Mouse (Mus musculus) G1E (cell line): ENCODE data around the gene Abcd3. TPM values are rescaled to one million over a fixed set of nuclear protein-coding genes. Genes with fewer than 3 reads are reported as not detected.
A peak's percentile ranks its signal among the peaks of the same experiment; 100 is the strongest.

Experiments
- ATAC-seq: 2 replicates; pipeline ENCODE4 v1.8.0; 2016; ENCODE audit warnings: mild to moderate bottlenecking; ENCODE audit not compliant: insufficient number of reproducible peaks, poor library complexity, low FRiP score, severe bottlenecking; ENCODE audit errors: extremely low read depth
- DNase-seq: peaks from one replicate; pipeline ENCODE4 v3.0.0; 2012; ENCODE audit warnings: low spot score
- H3K27me3 ChIP-seq: 2 replicates; pipeline ENCODE4 v1.6.1; 2012; ENCODE audit warnings: mild to moderate bottlenecking, low read length, inconsistent platforms; ENCODE audit not compliant: insufficient read depth
- H3K36me3 ChIP-seq: replicated peaks from 2 replicates; pipeline ENCODE3; 2012; ENCODE audit warnings: mild to moderate bottlenecking, inconsistent platforms
- H3K4me1 ChIP-seq: 2 replicates; pipeline ENCODE4 v1.6.1; 2012; ENCODE audit warnings: low read depth, low read length, inconsistent platforms, mixed read lengths; ENCODE audit not compliant: insufficient read depth
- H3K4me3 ChIP-seq: 2 replicates; pipeline ENCODE4 v1.5.1; 2012; ENCODE audit warnings: low read depth, mild to moderate bottlenecking, inconsistent platforms, low read length, moderate library complexity, mixed read lengths
- H3K9me3 ChIP-seq: replicated peaks from 2 replicates; pipeline ENCODE4 v1.6.1; 2012; ENCODE audit warnings: inconsistent platforms
- CTCF ChIP-seq: IDR thresholded peaks from 2 replicates; pipeline ENCODE4 v1.5.1; 2012; ENCODE audit warnings: low read depth, low read length, inconsistent platforms, mixed read lengths
- GATA1 ChIP-seq: IDR thresholded peaks from 2 replicates; pipeline ENCODE4 v1.6.1; 2012; ENCODE audit warnings: borderline replicate concordance, low read length, inconsistent platforms, mixed read lengths
- GATA2 ChIP-seq: IDR thresholded peaks from 2 replicates; pipeline ENCODE4 v1.6.1; 2012; ENCODE audit warnings: low read depth, low read length, inconsistent platforms, borderline replicate concordance
- POLR2AphosphoS5 ChIP-seq: IDR thresholded peaks from 2 replicates; pipeline ENCODE4 v1.6.1; 2012; ENCODE audit warnings: low read depth, low read length, inconsistent platforms; ENCODE audit not compliant: insufficient replicate concordance
- TAL1 ChIP-seq: conservative IDR thresholded peaks from 2 replicates; pipeline ENCODE4 v1.6.1; 2012; ENCODE audit warnings: low read depth, low read length, inconsistent platforms, mixed read lengths
- polyA plus RNA-seq: library from polyadenylated mRNA; stranded (reverse); fragments of >175 nt; gene quantifications from 2 replicates; pipeline ENCODE4 v1.2.3, GENCODE M21; 2012
- total RNA-seq, 2 experiments: library from RNA; stranded (forward) in 1 of 2; stranded (reverse) in 1 of 2; fragments of 200-1000 nt in 1 of 2; fragments of >200 nt in 1 of 2; fragmentation: Nextera tagmentation in 1 of 2; gene quantifications; 2 replicates each; pipeline ENCODE4 v1.2.3; 2014 to 2017

The Abcd3 gene
- total RNA-seq (2014; fragmentation: Nextera tagmentation) (15.8 and 20.7 TPM in 2 replicates), total RNA-seq (2017) (14.3 and 20.4 TPM in 2 replicates), polyA plus RNA-seq (42.0 and 49.7 TPM in 2 replicates)

GRCm38 (mm10) chr3:121814877-121815548 lies at the start of gene Abcd3:
Gene Abcd3 (minus strand): TSS chr3:121815302.
- peaks cover 30% of the 10 kb centered on the region for H3K4me1 ChIP-seq
- TF ChIP-seq TAL1 (no peak), POLR2AphosphoS5 (no peak), CTCF (no peak), GATA2 (no peak), GATA1 (no peak)
- H3K9me3 ChIP-seq, result no peaks in the 10 kb centered on the region
- H3K27me3 ChIP-seq, result no peaks in the 10 kb centered on the region
- DNase-seq (peak; percentile 86), ATAC-seq (peak; percentile 54)
- H3K36me3 ChIP-seq, result peaks cover 10% of the 10 kb centered on the region
- peak within 1 kb of the TSS; percentile 96 for H3K4me3 ChIP-seq

- Histone ChIP-seq H3K4me3 (no peak overlapping the region), H3K4me1 (no peaks in the 10 kb centered on the region), H3K36me3 (no peaks in the 10 kb centered on the region), H3K9me3 (no peaks in the 10 kb centered on the region), H3K27me3 (no peaks in the 10 kb centered on the region)
- no peak for DNase-seq
- TF ChIP-seq POLR2AphosphoS5 (no peak), GATA1 (no peak), TAL1 (no peak), GATA2 (no peak), CTCF (no peak)
- no peak for ATAC-seq
Observed at GRCm38 (mm10) chr3:121859142-121859541, 44.0 kb upstream of the Abcd3 start.

GRCm38 (mm10) chr3:121856131-121856530 lies 41.0 kb upstream of the Abcd3 start:
- H3K4me3 ChIP-seq, result no peak overlapping the region
- no peaks in the 10 kb centered on the region for H3K36me3 ChIP-seq
- TF ChIP-seq POLR2AphosphoS5 (no peak), CTCF (no peak), GATA2 (no peak), GATA1 (no peak), TAL1 (no peak)
- H3K4me1 ChIP-seq, result no peaks in the 10 kb centered on the region
- peaks cover 4% of the 10 kb centered on the region; the same call in 1 of the 2 replicates for H3K27me3 ChIP-seq
- DNase-seq (no peak), ATAC-seq (no peak)
- H3K9me3 ChIP-seq, result no peaks in the 10 kb centered on the region

GRCm38 (mm10) chr3:121853781-121854520 lies 38.8 kb upstream of the Abcd3 start:
- H3K4me3 ChIP-seq, result no peak overlapping the region
- TF ChIP-seq CTCF (no peak), POLR2AphosphoS5 (no peak), TAL1 (no peak), GATA1 (no peak), GATA2 (no peak)
- H3K9me3 ChIP-seq, result no peaks in the 10 kb centered on the region
- H3K36me3 ChIP-seq, result no peaks in the 10 kb centered on the region
- ATAC-seq (no peak), DNase-seq (no peak)
- no peaks in the 10 kb centered on the region for H3K4me1 ChIP-seq
- H3K27me3 ChIP-seq, result peaks cover 4% of the 10 kb centered on the region; the same call in 1 of the 2 replicates

- ATAC-seq, result no peak
- H3K9me3 ChIP-seq, result no peaks in the 10 kb centered on the region
- H3K36me3 ChIP-seq, result no peaks in the 10 kb centered on the region
- peaks cover 4% of the 10 kb centered on the region; the same call in 1 of the 2 replicates for H3K27me3 ChIP-seq
- no peak overlapping the region for H3K4me3 ChIP-seq
- H3K4me1 ChIP-seq, result no peaks in the 10 kb centered on the region
- TF ChIP-seq TAL1 (no peak), GATA2 (no peak), POLR2AphosphoS5 (no peak), GATA1 (no peak), CTCF (no peak)
- DNase-seq, result no peak
Observed at GRCm38 (mm10) chr3:121852074-121852826, 37.1 kb upstream of the Abcd3 start.
